Mouse (Mus musculus) kidney, postnatal 36 days (tissue): ENCODE measurements around the gene Pnma1.

Source experiments
- DNase-seq, 2 experiments: peaks; one replicate each; pipeline ENCODE4 v3.0.0; 2021 to 2022; ENCODE audit warnings: mixed read lengths in 2 of 2

The Pnma1 gene

GRCm38 (mm10) chr12:84147954-84148621 is at the start of gene Pnma1:
Gene Pnma1, minus strand, starts transcription at chr12:84148489.
- peak; percentile 56 to 73 for DNase-seq

- DNase-seq = no peak
These were observed 46.9 kb upstream of the Pnma1 start for GRCm38 (mm10) chr12:84195195-84195594.

GRCm38 (mm10) chr12:84194400-84195109 is 46.3 kb upstream of the Pnma1 start:
- DNase-seq = no peak

- peak; percentile 96 to 97 for DNase-seq
These were observed 45.5 kb upstream of the Pnma1 start for GRCm38 (mm10) chr12:84193642-84194399.

GRCm38 (mm10) chr12:84192741-84193641 is 44.7 kb upstream of the Pnma1 start:
- DNase-seq = peak; percentile 54 to 79

- no peak for DNase-seq
These were observed 44.0 kb upstream of the Pnma1 start for GRCm38 (mm10) chr12:84192280-84192679.

GRCm38 (mm10) chr12:84191770-84192169 is 43.5 kb upstream of the Pnma1 start:
- DNase-seq = no peak

- no peak for DNase-seq
These were observed 42.9 kb upstream of the Pnma1 start for GRCm38 (mm10) chr12:84191190-84191589.

GRCm38 (mm10) chr12:84190151-84190820 is 42.0 kb upstream of the Pnma1 start:
- DNase-seq = peak in 1 of 2 experiments; percentile 63

GRCm38 (mm10) chr12:84188881-84189444 is 40.7 kb upstream of the Pnma1 start:
- DNase-seq = peak in 1 of 2 experiments; percentile 50

- peak in 1 of 2 experiments; percentile 37 for DNase-seq
These were observed 39.7 kb upstream of the Pnma1 start for GRCm38 (mm10) chr12:84187752-84188601.

GRCm38 (mm10) chr12:84186950-84187349 is 38.7 kb upstream of the Pnma1 start:
- peak; percentile 89 to 91 for DNase-seq

GRCm38 (mm10) chr12:84186536-84186935 is 38.2 kb upstream of the Pnma1 start:
- DNase-seq = no peak

GRCm38 (mm10) chr12:84185547-84185946 is 37.3 kb upstream of the Pnma1 start:
- DNase-seq = peak; percentile 62 to 63

GRCm38 (mm10) chr12:84184979-84185378 is 36.7 kb upstream of the Pnma1 start:
- no peak for DNase-seq

GRCm38 (mm10) chr12:84181999-84182398 is 33.7 kb upstream of the Pnma1 start:
- peak; percentile 60 to 71 for DNase-seq

GRCm38 (mm10) chr12:84180701-84181435 is 32.6 kb upstream of the Pnma1 start:
- DNase-seq = peak; percentile 89 to 91

GRCm38 (mm10) chr12:84180090-84180489 is 31.8 kb upstream of the Pnma1 start:
- peak in 1 of 2 experiments; percentile 43 for DNase-seq

- DNase-seq = no peak
These were observed 30.6 kb upstream of the Pnma1 start for GRCm38 (mm10) chr12:84178652-84179445.
